Mouse (Mus musculus) embryonic facial prominence, embryonic 10.5 days (tissue): Measurements from ENCODE around the gene Ttc13. TPM values are rescaled to one million over a fixed set of nuclear protein-coding genes. Genes with fewer than 3 reads are reported as not detected.

Experiments
- DNase-seq: peaks from one replicate; pipeline ENCODE4 v3.0.0-alpha.2; 2017; ENCODE audit warnings: low spot score
- H3K27ac ChIP-seq: fragments of 300-500 bp; sonication (generic); replicated peaks from 2 replicates; pipeline ENCODE4 v1.5.1; 2016; ENCODE audit warnings: mild to moderate bottlenecking
- H3K27me3 ChIP-seq: fragments of 300-500 bp; sonication (generic); replicated peaks from 2 replicates; pipeline ENCODE4 v1.6.1; 2016; ENCODE audit warnings: low read depth, mild to moderate bottlenecking; ENCODE audit not compliant: poor library complexity, severe bottlenecking
- H3K36me3 ChIP-seq: fragments of 300-500 bp; sonication (generic); replicated peaks from 2 replicates; pipeline ENCODE4 v1.6.1; 2016; ENCODE audit warnings: mild to moderate bottlenecking, moderate library complexity
- H3K4me1 ChIP-seq: fragments of 300-500 bp; sonication (generic); 2 replicates; pipeline ENCODE4 v1.6.1; 2016
- H3K4me3 ChIP-seq: fragments of 300-500 bp; sonication (generic); 2 replicates; pipeline ENCODE4 v1.5.1; 2016; ENCODE audit warnings: mild to moderate bottlenecking, moderate library complexity
- H3K9me3 ChIP-seq: fragments of 300-500 bp; sonication (generic); 2 replicates; pipeline ENCODE4 v1.6.1; 2016; ENCODE audit warnings: mild to moderate bottlenecking
- WGBS: fragments of 180-500 bp; shearing (Covaris S2); methylation state at CpG from one replicate; pipeline ENCODE4 v1.1.7; 2016; 5-methylcytosine and 5-hydroxymethylcytosine counted together
- polyA plus RNA-seq: library from polyadenylated mRNA; unstranded; fragments of >200 nt; fragmentation: Nextera tagmentation; extraction: Ambion mirVana; gene quantifications from 2 replicates; pipeline ENCODE4 v1.2.1, GENCODE M21; 2016

The Ttc13 gene
- polyA plus RNA-seq, 1 experiment from 2014 or later: 47.0 TPM

- Histone ChIP-seq H3K4me1 (peaks cover 20% of the 10 kb centered on the region), H3K27me3 (no peaks in the 10 kb centered on the region), H3K27ac (peak overlapping the region; percentile 48; the same call in 1 of the 2 replicates), H3K36me3 (peaks cover 56% of the 10 kb centered on the region), H3K9me3 (no peaks in the 10 kb centered on the region), H3K4me3 (no peak overlapping the region)
- DNase-seq: no peak
- 81% methylated on average over 18 of the region's 18 CpGs for WGBS
These were observed 78.0 kb downstream of the Ttc13 start for GRCm38 (mm10) chr8:124643540-124644339.

GRCm38 (mm10) chr8:124641599-124641998, 80.2 kb downstream of the Ttc13 start:
- peaks cover 12% of the 10 kb centered on the region for H3K4me1 ChIP-seq
- 95% methylated on average over 8 of the region's 8 CpGs for WGBS
- no peaks in the 10 kb centered on the region for H3K27me3 ChIP-seq
- peaks cover 73% of the 10 kb centered on the region for H3K36me3 ChIP-seq
- H3K9me3 ChIP-seq: no peaks in the 10 kb centered on the region
- DNase-seq: no peak
- no peak overlapping the region for H3K27ac ChIP-seq
- H3K4me3 ChIP-seq: no peak overlapping the region

- no peak overlapping the region for H3K27ac ChIP-seq
- H3K4me3 ChIP-seq: no peak overlapping the region
- H3K4me1 ChIP-seq: peaks cover 12% of the 10 kb centered on the region
- peaks cover 51% of the 10 kb centered on the region for H3K36me3 ChIP-seq
- DNase-seq: no peak
- H3K9me3 ChIP-seq: no peaks in the 10 kb centered on the region
- WGBS: 87% methylated on average over 8 of the region's 8 CpGs
- H3K27me3 ChIP-seq: no peaks in the 10 kb centered on the region
These were observed 86.6 kb downstream of the Ttc13 start for GRCm38 (mm10) chr8:124635247-124635502.

GRCm38 (mm10) chr8:124634411-124635246, 87.2 kb downstream of the Ttc13 start:
- peaks cover 47% of the 10 kb centered on the region for H3K36me3 ChIP-seq
- 87% methylated on average over 13 of the region's 13 CpGs for WGBS

GRCm38 (mm10) chr8:124633001-124633703, 88.6 kb downstream of the Ttc13 start:
- Histone ChIP-seq H3K27me3 (no peaks in the 10 kb centered on the region), H3K36me3 (peaks cover 32% of the 10 kb centered on the region), H3K27ac (no peak overlapping the region), H3K4me3 (no peak overlapping the region), H3K9me3 (no peaks in the 10 kb centered on the region), H3K4me1 (peaks cover 12% of the 10 kb centered on the region)
- WGBS: 87% methylated on average over 14 of the region's 14 CpGs
- no peak for DNase-seq

More at GRCm38 (mm10) chr8:124634411-124635246, 87.2 kb downstream of the Ttc13 start:
- H3K27ac ChIP-seq: no peak overlapping the region
- DNase-seq: no peak
- no peaks in the 10 kb centered on the region for H3K9me3 ChIP-seq
- H3K4me1 ChIP-seq: peaks cover 12% of the 10 kb centered on the region
- H3K4me3 ChIP-seq: no peak overlapping the region
- H3K27me3 ChIP-seq: no peaks in the 10 kb centered on the region

GRCm38 (mm10) chr8:124631966-124632365, 89.8 kb downstream of the Ttc13 start:
- Histone ChIP-seq H3K4me1 (peaks cover 12% of the 10 kb centered on the region), H3K27ac (0 out of 2 replicates have a peak overlapping the region, but pooled peaks have one; percentile 15), H3K27me3 (no peaks in the 10 kb centered on the region), H3K9me3 (no peaks in the 10 kb centered on the region), H3K4me3 (no peak overlapping the region), H3K36me3 (peaks cover 20% of the 10 kb centered on the region)
- no peak for DNase-seq
- WGBS: 45% methylated on average over 7 of the region's 7 CpGs

GRCm38 (mm10) chr8:124630891-124631290, 90.9 kb downstream of the Ttc13 start:
- WGBS: 90% methylated on average over 4 of the region's 4 CpGs
- H3K27ac ChIP-seq: no peak overlapping the region
- DNase-seq: no peak

GRCm38 (mm10) chr8:124630489-124630888, 91.3 kb downstream of the Ttc13 start:
- WGBS: 85% methylated on average over 6 of the region's 6 CpGs
- no peak for DNase-seq
- H3K4me1 ChIP-seq: peaks cover 12% of the 10 kb centered on the region
- peaks cover 6% of the 10 kb centered on the region for H3K36me3 ChIP-seq
- no peak overlapping the region for H3K4me3 ChIP-seq
- H3K27ac ChIP-seq: no peak overlapping the region
- no peaks in the 10 kb centered on the region for H3K27me3 ChIP-seq
- H3K9me3 ChIP-seq: no peaks in the 10 kb centered on the region

More at GRCm38 (mm10) chr8:124630891-124631290, 90.9 kb downstream of the Ttc13 start:
- Histone ChIP-seq H3K4me1 (peaks cover 12% of the 10 kb centered on the region), H3K36me3 (peaks cover 10% of the 10 kb centered on the region), H3K4me3 (no peak overlapping the region), H3K9me3 (no peaks in the 10 kb centered on the region), H3K27me3 (no peaks in the 10 kb centered on the region)

GRCm38 (mm10) chr8:124626251-124626650, 95.5 kb downstream of the Ttc13 start:
- Histone ChIP-seq H3K4me3 (no peak overlapping the region), H3K36me3 (no peaks in the 10 kb centered on the region), H3K9me3 (no peaks in the 10 kb centered on the region), H3K4me1 (peaks cover 4% of the 10 kb centered on the region; the same call in 1 of the 2 replicates), H3K27me3 (no peaks in the 10 kb centered on the region), H3K27ac (no peak overlapping the region)
- no peak for DNase-seq
- WGBS: 85% methylated on average over 9 of the region's 9 CpGs

Other genes with a start within 250 kb of the Ttc13 start
- 41.8 and 41.9 TPM in 2 replicates for gene Cog2, start 201.2 kb downstream of the Ttc13 start, polyA plus RNA-seq
- gene Agt, start 152.3 kb downstream of the Ttc13 start, polyA plus RNA-seq: 0.15 TPM in 1 of 2 replicates, not detected in the other
- gene Capn9, start 145.9 kb downstream of the Ttc13 start, polyA plus RNA-seq: not detected in 2 replicates
- 24.2 and 24.4 TPM in 2 replicates for gene 2310022B05Rik, start 58.6 kb downstream of the Ttc13 start, polyA plus RNA-seq
- 31.5 and 33.5 TPM in 2 replicates for gene Arv1, start 156 bp upstream of the Ttc13 start, polyA plus RNA-seq
- 6.5 and 7.6 TPM in 2 replicates for gene Fam89a, start 29.8 kb upstream of the Ttc13 start, polyA plus RNA-seq
- gene Trim67, start 71.1 kb upstream of the Ttc13 start, polyA plus RNA-seq: 0.36 and 0.51 TPM in 2 replicates
- gene Gnpat, start 141.1 kb upstream of the Ttc13 start, polyA plus RNA-seq: 138 and 149 TPM in 2 replicates
- gene 2810004N23Rik, start 141.1 kb upstream of the Ttc13 start, polyA plus RNA-seq: 77.2 and 82.2 TPM in 2 replicates
- 8.5 and 8.7 TPM in 2 replicates for gene Exoc8, start 175.7 kb upstream of the Ttc13 start, polyA plus RNA-seq
- gene Sprtn, start 175.9 kb upstream of the Ttc13 start, polyA plus RNA-seq: 9.5 and 10.3 TPM in 2 replicates
- gene Egln1, start 227.3 kb upstream of the Ttc13 start, polyA plus RNA-seq: 10.2 and 10.9 TPM in 2 replicates